Mouse (Mus musculus) cortical plate, adult 2 months (tissue): ENCODE measurements around the gene Ptcra.

Experiments used
- CTCF ChIP-seq: fragments of 200-500 bp; IDR thresholded peaks from 2 replicates; pipeline ENCODE4 v1.5.1; 2011; ENCODE audit warnings: mild to moderate bottlenecking, control low read depth, low read length; ENCODE audit not compliant: insufficient read depth; ENCODE audit errors: extremely low read depth
- POLR2A ChIP-seq: fragments of 200-500 bp; IDR thresholded peaks from 2 replicates; pipeline ENCODE4 v1.6.1; 2011; ENCODE audit warnings: mild to moderate bottlenecking, low read length, control low read depth; ENCODE audit not compliant: insufficient read depth; ENCODE audit errors: extremely low read depth

GRCm38 (mm10) chr17:46781876-46782275 lies 18.4 kb upstream of the Ptcra start:
- TF ChIP-seq POLR2A (no peak), CTCF (no peak)
